Mouse (Mus musculus) intestine, embryonic 16.5 days (tissue): Measurements from ENCODE around the gene Phc2. TPM values are rescaled to one million over a fixed set of nuclear protein-coding genes. Genes with fewer than 3 reads are reported as not detected.

Experiments
- ATAC-seq: fragments of 200-750 bp; cut with Nextera tagmentation; 2 replicates; pipeline ENCODE4 v1.8.0; 2017; ENCODE audit warnings: moderate TSS enrichment, moderate library complexity
- H3K27ac ChIP-seq: fragments of 300-500 bp; sonication (generic); 2 replicates; pipeline ENCODE4 v1.5.1; 2014; ENCODE audit warnings: mild to moderate bottlenecking, low read length
- H3K27me3 ChIP-seq: fragments of 300-500 bp; sonication (generic); replicated peaks from 2 replicates; pipeline ENCODE4 v1.6.1; 2014; ENCODE audit warnings: low read length, control low read depth, mixed read lengths; ENCODE audit not compliant: control insufficient read depth, insufficient read depth
- H3K36me3 ChIP-seq: fragments of 300-500 bp; sonication (generic); 2 replicates; pipeline ENCODE4 v1.6.1; 2014; ENCODE audit warnings: low read length, control low read depth; ENCODE audit not compliant: control insufficient read depth, insufficient read depth
- H3K4me1 ChIP-seq: fragments of 300-500 bp; sonication (generic); 2 replicates; pipeline ENCODE4 v1.6.1; 2014; ENCODE audit warnings: low read length, control low read depth, mixed read lengths; ENCODE audit not compliant: control insufficient read depth, insufficient read depth
- H3K4me2 ChIP-seq: fragments of 300-500 bp; sonication (generic); 2 replicates; pipeline ENCODE4 v1.6.1; 2014; ENCODE audit warnings: low read depth, low read length, control low read depth
- H3K4me3 ChIP-seq: fragments of 300-500 bp; sonication (generic); 2 replicates; pipeline ENCODE4 v1.5.1; 2014; ENCODE audit warnings: mild to moderate bottlenecking, low read length
- H3K9ac ChIP-seq: fragments of 300-500 bp; sonication (generic); 2 replicates; pipeline ENCODE4 v1.6.1; 2014; ENCODE audit warnings: low read depth, low read length
- H3K9me3 ChIP-seq: fragments of 300-500 bp; sonication (generic); 2 replicates; pipeline ENCODE4 v1.6.1; 2016; ENCODE audit warnings: low read length, control low read depth; ENCODE audit not compliant: control insufficient read depth
- WGBS: fragments of 180-500 bp; shearing (Covaris S2); extraction: QIAGEN DNeasy Blood & Tissue Kit; methylation state at CpG from one replicate; pipeline ENCODE4 v1.1.7; 2014; 5-methylcytosine and 5-hydroxymethylcytosine counted together
- polyA plus RNA-seq: library from polyadenylated mRNA; unstranded; fragments of >200 nt; fragmentation: Nextera tagmentation; extraction: Ambion mirVana; gene quantifications from 2 replicates; pipeline ENCODE4 v1.2.1, GENCODE M21; 2015

Phc2 gene
- polyA plus RNA-seq, 1 experiment from 2014 or later, result 9.9 TPM

DNA sequence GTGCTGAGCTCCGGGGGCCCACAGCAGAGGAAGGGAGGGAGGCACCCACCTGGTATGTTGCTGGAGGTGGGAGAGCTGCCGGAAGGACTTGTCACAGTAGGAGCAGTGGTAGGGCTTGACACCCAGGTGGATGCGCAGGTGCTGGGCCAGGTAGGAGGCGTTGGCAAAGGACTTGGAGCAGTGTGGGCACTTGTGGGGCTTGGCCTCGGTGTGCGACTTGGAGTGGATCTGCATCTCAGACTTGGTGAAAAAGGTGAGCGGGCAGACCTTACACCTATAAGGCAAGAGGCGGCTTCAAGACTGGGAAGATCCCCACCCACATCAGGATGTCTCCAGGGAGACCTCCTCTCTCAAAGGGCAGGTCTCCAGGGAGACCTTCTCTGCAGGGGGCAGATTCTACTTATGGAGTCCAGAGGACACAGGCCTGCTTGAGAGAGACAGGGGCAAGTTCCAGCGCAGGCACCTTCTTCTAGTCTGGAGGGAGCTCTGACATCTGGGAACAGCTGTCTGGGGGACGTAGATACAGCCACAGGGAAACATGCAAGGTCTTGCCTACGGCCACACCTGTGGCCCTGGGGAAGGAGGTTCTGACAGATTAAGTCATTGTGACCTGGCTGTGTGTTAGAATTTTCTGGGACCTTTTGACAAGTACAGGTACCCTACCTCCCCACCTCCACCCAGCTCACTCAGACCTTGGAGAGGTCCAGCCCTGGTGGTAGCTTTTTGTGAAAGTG, 131.6 kb downstream of the Phc2 start:
- 94% methylated on average over 11 of the region's 11 CpGs for WGBS
- Histone ChIP-seq H3K4me3 (no peak overlapping the region), H3K4me1 (peaks cover 5% of the 10 kb centered on the region; the same call in 1 of the 2 replicates), H3K27me3 (no peaks in the 10 kb centered on the region), H3K4me2 (no peak overlapping the region), H3K9me3 (no peaks in the 10 kb centered on the region), H3K9ac (no peak overlapping the region), H3K36me3 (peaks cover 15% of the 10 kb centered on the region), H3K27ac (no peak overlapping the region)
- no peak for ATAC-seq

DNA sequence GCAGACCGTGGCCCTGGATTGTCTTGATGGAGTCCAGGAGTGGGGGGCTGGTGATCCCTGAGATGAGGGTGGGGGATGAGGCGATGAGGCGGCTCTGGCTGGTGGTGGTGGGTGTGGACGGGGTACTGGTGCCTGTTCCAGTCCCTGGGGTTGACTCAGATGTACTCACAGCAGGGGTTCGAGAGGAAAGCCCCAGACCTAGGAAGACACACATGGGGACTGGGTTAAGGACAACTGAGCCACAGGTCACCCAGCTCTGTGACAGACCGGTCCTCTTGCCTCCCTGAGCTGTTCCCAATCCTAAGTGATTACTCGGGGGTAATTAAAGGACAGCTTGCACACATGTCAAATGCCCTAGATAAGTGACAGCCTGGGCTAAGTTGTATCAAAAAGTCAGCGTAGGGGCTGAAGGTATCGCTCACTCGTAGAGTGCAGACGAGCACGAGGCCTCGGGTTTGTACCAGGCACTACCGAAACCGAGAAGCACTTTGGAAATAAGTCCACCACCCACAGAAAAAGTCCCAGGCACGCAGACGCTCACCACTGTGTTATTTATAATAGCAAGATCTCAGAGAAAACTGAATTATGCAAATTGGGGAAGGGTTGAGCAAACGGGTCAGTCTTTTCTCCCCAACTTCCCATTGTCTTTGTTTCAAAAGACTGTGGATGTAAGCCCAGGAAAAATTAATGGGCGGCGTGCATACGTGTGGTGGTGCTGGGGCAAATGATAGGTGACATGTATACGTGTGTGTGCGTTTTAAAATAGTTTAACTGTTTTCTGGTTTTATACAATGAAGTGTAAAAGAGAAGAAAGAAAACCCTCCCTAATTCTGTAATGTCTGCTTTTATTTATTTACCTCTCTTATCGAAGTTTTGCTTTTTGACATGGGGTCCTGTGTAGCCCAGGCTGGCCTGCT, 132.8 kb downstream of the Phc2 start:
- Histone ChIP-seq H3K27me3 (no peaks in the 10 kb centered on the region), H3K36me3 (peaks cover 15% of the 10 kb centered on the region), H3K4me3 (no peak overlapping the region), H3K4me1 (peaks cover 5% of the 10 kb centered on the region; the same call in 1 of the 2 replicates), H3K27ac (no peak overlapping the region), H3K9ac (no peak overlapping the region), H3K4me2 (no peak overlapping the region), H3K9me3 (no peaks in the 10 kb centered on the region)
- WGBS, result 87% methylated on average over 24 of the region's 24 CpGs
- ATAC-seq, result no peak

DNA sequence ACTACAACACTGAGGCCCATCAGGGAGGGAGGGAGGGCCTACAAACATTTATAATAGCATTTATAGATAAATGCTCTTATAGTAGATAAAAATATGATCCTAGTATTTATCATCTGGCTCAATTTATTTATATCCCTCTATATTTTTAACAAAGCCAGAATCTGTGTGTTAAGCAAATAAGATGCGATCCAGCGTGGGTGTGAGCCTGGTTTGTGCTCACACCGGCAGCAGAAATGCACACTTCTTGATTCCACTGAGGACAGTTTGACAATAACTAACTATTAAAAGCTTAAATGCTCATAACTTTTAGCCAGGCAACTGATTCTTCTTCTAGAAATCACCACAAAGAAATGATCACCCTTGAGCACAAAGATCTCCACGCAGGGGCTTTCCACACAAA, 133.6 kb downstream of the Phc2 start:
- peaks cover 14% of the 10 kb centered on the region for H3K36me3 ChIP-seq
- 94% methylated on average over 4 of the region's 4 CpGs for WGBS

DNA sequence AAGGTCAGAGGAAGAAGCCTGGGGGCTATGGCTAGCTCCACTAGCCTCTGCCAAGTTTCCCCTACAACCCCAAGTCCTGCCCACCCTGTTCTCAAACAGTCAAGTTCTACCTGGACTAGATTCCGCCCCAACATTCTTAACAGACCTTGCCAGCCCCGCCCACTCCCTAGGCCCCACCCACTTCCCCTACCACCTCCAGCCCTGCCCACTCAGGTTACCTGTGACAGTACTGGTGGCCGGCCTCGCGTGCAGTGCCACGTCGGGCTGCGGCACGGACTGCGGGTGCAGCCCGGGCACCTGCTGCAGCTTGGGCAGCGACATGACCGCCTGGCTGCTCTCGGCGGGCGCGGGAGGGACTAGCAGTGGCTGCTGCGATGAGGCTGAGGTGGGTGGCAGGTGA, 135.1 kb downstream of the Phc2 start:
- peak overlapping the region; percentile 53; the same call in 1 of the 2 replicates for H3K9ac ChIP-seq
- H3K36me3 ChIP-seq, result peaks cover 13% of the 10 kb centered on the region

More for the DNA sequence above, 133.6 kb downstream of the Phc2 start:
- Histone ChIP-seq H3K9me3 (no peaks in the 10 kb centered on the region), H3K9ac (no peak overlapping the region), H3K4me3 (no peak overlapping the region), H3K27ac (no peak overlapping the region), H3K4me1 (peaks cover 5% of the 10 kb centered on the region; the same call in 1 of the 2 replicates), H3K27me3 (no peaks in the 10 kb centered on the region), H3K4me2 (no peak overlapping the region)
- ATAC-seq, result no peak

DNA sequence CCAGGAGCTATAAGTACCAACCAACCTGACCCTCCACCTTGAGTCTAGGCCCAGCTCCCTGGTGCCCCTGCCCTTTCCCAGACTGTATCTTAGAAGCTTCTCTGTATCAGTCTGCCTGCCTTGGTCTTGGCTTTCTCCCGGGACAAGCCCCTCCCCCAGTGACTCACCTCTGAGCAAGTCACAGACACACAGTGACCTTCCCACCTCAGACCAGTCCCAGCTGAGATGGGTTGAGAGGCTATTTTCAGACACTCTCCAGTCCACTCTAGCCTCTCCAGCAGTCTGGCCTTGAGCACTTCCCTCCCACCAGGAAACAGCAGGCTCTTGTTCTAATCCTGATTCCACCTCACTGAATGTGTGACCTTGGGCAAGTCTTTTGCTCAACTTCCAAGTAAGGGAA, 139.2 kb downstream of the Phc2 start:
- Histone ChIP-seq H3K27me3 (no peaks in the 10 kb centered on the region), H3K9ac (no peak overlapping the region), H3K27ac (no peak overlapping the region), H3K9me3 (no peaks in the 10 kb centered on the region), H3K4me2 (no peak overlapping the region), H3K4me1 (peaks cover 22% of the 10 kb centered on the region), H3K36me3 (no peaks in the 10 kb centered on the region), H3K4me3 (no peak overlapping the region)
- 42% methylated on average over 1 of the region's 1 CpGs for WGBS
- no peak for ATAC-seq

More for the DNA sequence above, 135.1 kb downstream of the Phc2 start:
- 44% methylated on average over 18 of the region's 18 CpGs for WGBS
- no peaks in the 10 kb centered on the region for H3K27me3 ChIP-seq
- ATAC-seq, result peak; percentile 82
- H3K4me3 ChIP-seq, result peak overlapping the region; percentile 42
- H3K4me1 ChIP-seq, result peaks cover 5% of the 10 kb centered on the region; the same call in 1 of the 2 replicates
- H3K27ac ChIP-seq, result no peak overlapping the region
- no peaks in the 10 kb centered on the region for H3K9me3 ChIP-seq
- peak overlapping the region; percentile 59 for H3K4me2 ChIP-seq

DNA sequence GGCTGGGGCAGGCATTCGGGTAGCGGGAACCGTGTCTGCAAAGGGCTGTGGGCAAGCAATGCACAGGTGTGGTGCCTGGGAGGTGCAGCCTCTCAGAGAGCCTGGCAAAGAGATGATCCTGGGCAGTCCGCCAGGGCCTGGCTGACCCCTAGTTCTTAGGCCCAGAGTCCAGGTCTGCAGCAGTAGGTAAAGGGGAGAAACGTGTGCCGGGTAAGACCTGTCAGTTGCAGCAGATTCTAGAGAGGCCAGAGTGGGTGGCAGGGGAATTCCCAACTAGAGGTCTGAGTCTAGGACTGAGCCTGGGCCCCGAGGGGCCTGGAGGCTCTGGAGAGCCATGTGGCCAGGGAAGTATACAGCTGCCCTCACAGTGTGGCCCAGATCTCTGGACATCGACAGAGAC, 139.7 kb downstream of the Phc2 start:
- Histone ChIP-seq H3K4me2 (no peak overlapping the region), H3K27me3 (no peaks in the 10 kb centered on the region), H3K4me1 (peaks cover 22% of the 10 kb centered on the region), H3K9me3 (no peaks in the 10 kb centered on the region), H3K27ac (no peak overlapping the region), H3K9ac (no peak overlapping the region), H3K4me3 (no peak overlapping the region), H3K36me3 (no peaks in the 10 kb centered on the region)
- no peak for ATAC-seq
- WGBS, result 89% methylated on average over 8 of the region's 8 CpGs

DNA sequence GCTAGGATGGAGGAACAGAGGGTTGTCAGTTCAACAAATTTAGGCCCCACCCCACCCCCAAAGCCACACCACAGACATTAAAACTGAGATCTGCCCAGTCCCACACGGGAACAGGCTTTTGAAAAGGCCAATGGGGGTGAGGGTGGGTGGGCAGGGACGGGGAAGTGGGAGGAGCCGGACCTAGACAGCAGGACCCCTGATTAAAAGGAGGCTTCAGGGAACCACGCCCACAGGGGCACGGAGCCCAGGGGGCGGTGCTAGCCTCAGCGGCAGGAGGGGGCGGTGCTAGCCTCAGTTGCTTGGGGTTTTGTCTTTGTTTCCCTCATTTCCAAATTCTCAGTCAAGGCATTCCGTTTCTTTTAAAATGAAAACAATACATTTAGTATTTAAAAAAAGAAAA, 141.1 kb downstream of the Phc2 start:
- H3K36me3 ChIP-seq, result no peaks in the 10 kb centered on the region
- no peak overlapping the region for H3K27ac ChIP-seq
- H3K9me3 ChIP-seq, result no peaks in the 10 kb centered on the region
- no peak overlapping the region for H3K4me3 ChIP-seq
- H3K4me2 ChIP-seq, result no peak overlapping the region
- H3K9ac ChIP-seq, result no peak overlapping the region
- H3K27me3 ChIP-seq, result no peaks in the 10 kb centered on the region
- WGBS, result 17% methylated on average over 9 of the region's 9 CpGs
- H3K4me1 ChIP-seq, result peaks cover 17% of the 10 kb centered on the region
- no peak for ATAC-seq

DNA sequence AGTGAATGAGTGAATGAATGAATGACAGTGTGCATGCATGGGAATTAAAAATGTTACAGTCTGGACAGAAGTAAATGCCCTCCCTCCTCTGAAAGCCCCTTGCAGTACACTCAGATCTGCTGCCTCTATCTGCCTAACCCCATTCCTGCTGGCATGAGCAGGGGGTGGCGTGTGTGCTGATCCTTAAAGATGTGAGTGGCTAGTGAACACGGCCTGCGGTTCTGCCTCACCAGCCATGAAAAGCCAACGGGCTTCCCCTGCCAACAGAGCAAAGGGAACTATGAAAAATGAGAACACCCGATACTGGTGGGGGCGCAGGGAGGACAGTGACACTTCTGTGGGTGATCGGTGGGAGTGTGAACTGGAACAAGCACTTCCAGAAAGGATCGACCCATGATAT, 142.3 kb downstream of the Phc2 start:
- Histone ChIP-seq H3K4me2 (no peak overlapping the region), H3K9ac (no peak overlapping the region), H3K36me3 (no peaks in the 10 kb centered on the region), H3K4me1 (peaks cover 20% of the 10 kb centered on the region), H3K27me3 (no peaks in the 10 kb centered on the region), H3K27ac (no peak overlapping the region), H3K9me3 (no peaks in the 10 kb centered on the region), H3K4me3 (no peak overlapping the region)
- no peak for ATAC-seq
- 77% methylated on average over 8 of the region's 8 CpGs for WGBS

DNA sequence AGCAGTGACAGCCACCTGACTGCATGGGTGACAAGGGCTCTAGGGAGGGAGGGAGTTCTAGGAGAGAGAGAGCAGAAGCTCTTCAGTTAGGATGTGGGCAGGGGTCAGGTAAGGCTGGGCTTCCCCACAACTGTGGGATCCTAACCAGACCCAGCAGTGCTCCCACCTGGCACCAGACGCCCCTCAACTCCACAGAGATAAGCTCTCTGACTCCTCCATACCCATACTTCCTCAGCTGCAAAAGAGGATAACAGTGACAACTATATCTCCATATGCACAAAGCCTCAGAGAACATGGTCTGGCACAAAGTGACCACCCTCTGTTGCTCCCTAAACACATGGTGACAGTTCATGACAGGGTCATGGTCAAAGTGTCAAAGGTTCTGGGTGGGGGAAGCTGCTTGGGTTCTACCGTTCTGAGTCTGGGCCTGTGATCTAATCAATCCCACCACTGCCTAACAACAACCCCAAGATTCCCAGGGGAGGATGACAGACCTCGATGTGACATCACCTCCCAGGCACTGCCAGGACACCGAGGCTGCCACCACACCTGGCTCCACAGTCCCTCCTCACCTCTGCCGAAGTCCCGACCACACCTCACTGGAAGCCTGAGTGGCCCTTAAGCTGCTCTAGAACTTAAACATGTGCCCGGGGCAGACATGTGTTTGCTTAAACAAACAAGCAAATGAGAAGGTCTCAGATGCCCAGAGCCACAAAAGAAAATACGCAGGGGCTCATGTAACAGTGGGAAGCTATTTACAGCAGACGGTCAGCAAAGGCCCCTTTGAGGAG, 147.4 kb downstream of the Phc2 start:
- Histone ChIP-seq H3K4me1 (peaks cover 26% of the 10 kb centered on the region), H3K27me3 (no peaks in the 10 kb centered on the region), H3K9me3 (no peaks in the 10 kb centered on the region), H3K36me3 (no peaks in the 10 kb centered on the region), H3K4me3 (no peak overlapping the region), H3K9ac (no peak overlapping the region), H3K4me2 (no peak overlapping the region), H3K27ac (no peak overlapping the region)
- ATAC-seq, result no peak
- WGBS, result 49% methylated on average over 9 of the region's 9 CpGs
